Mouse (Mus musculus): Measurements from ENCODE around the gene Slc47a1.
A peak's percentile ranks its signal among the peaks of the same experiment; 100 is the strongest.
"Not testable (repeated sequence)": the region's sequence is repeated elsewhere in the genome, so short reads cannot be mapped to it uniquely, and the experiment has no call there.

Gene Slc47a1

GRCm38 (mm10) chr11:61319233-61319922 lies 58.8 kb downstream of the Slc47a1 start:
- no peak for DNase-seq (ENCODE audit: low spot score)

GRCm38 (mm10) chr11:61316864-61317263 lies 61.3 kb downstream of the Slc47a1 start:
- DNase-seq (ENCODE audit: low spot score), result no peak

- DNase-seq (ENCODE audit: low spot score), result no peak
Measured at GRCm38 (mm10) chr11:61310321-61310720, 67.8 kb downstream of the Slc47a1 start.

GRCm38 (mm10) chr11:61309831-61310230 lies 68.3 kb downstream of the Slc47a1 start:
- DNase-seq (ENCODE audit: low spot score), result no peak

- no peak for DNase-seq (ENCODE audit: low spot score)
Measured at GRCm38 (mm10) chr11:61307795-61308194, 70.3 kb downstream of the Slc47a1 start.

- DNase-seq (ENCODE audit: low spot score), result peak; percentile 16
Measured at GRCm38 (mm10) chr11:61305377-61305776, 72.8 kb downstream of the Slc47a1 start.

GRCm38 (mm10) chr11:61304535-61304934 lies 73.6 kb downstream of the Slc47a1 start:
- not testable (repeated sequence) for DNase-seq (ENCODE audit: low spot score)

- no peak for DNase-seq (ENCODE audit: low spot score)
Measured at GRCm38 (mm10) chr11:61300716-61301392, 77.3 kb downstream of the Slc47a1 start.

GRCm38 (mm10) chr11:61300205-61300604 lies 77.9 kb downstream of the Slc47a1 start:
- DNase-seq (ENCODE audit: low spot score), result no peak

GRCm38 (mm10) chr11:61297901-61298300 lies 80.2 kb downstream of the Slc47a1 start:
- DNase-seq (ENCODE audit: low spot score), result no peak

- no peak for DNase-seq (ENCODE audit: low spot score)
Measured at GRCm38 (mm10) chr11:61297326-61297725, 80.8 kb downstream of the Slc47a1 start.

- no peak for DNase-seq (ENCODE audit: low spot score)
Measured at GRCm38 (mm10) chr11:61296556-61296955, 81.6 kb downstream of the Slc47a1 start.

GRCm38 (mm10) chr11:61295556-61295955 lies 82.6 kb downstream of the Slc47a1 start:
- no peak for DNase-seq (ENCODE audit: low spot score)

- DNase-seq (ENCODE audit: low spot score), result no peak
Measured at GRCm38 (mm10) chr11:61294431-61294830, 83.7 kb downstream of the Slc47a1 start.
